Mouse (Mus musculus) frontal cortex, postnatal 10 days (tissue): ENCODE measurements around the gene Esf1.
"Not testable (repeated sequence)": the region's sequence is repeated elsewhere in the genome, so short reads cannot be mapped to it uniquely, and the experiment has no call there.

Source experiments
- DNase-seq, 2 experiments: peaks; one replicate each; pipeline ENCODE4 v3.0.0; 2022; ENCODE audit warnings: low spot score in 2 of 2, mixed read lengths in 1 of 2

Esf1 gene

DNA sequence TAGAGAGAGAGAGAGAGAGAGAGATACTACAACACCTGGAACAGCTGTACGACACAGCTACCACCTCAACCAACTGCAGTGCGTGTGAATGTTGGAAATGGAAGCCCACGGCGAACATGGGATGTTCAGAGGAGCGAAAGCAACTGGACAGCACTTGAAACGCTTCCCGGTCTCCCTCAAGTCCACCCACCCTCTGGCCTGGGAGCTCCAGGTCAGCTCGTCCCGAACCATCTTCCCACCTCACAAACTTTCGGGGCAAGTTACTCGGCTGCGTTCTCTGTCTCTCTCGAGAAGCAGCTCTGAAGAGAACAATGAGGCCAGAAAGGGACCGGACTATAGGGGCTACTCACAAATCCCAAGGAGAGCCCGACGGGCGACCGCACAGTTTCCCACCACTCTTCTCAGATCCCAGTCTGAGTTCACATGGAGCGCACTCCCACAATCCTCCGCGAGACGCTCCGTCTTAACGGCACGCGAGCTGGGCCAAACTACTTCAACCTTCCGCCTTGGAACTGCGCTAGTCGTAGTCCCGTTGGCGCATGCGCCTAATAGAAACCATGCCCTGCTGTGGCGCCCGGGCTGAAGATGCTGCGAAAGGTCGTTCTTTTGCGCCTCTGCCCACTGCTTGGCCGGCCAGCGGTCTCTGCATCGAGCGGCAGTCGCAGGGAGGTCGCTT, at the start of gene Esf1, which contains the start of gene Ndufaf5:
Gene Esf1 (minus strand): TSS at position 438 of the 676 bp plus-strand sequence.
Gene Ndufaf5 (plus strand): TSS at position 523 of the 676 bp plus-strand sequence.
- DNase-seq: peak; percentile 91 to 97

DNA sequence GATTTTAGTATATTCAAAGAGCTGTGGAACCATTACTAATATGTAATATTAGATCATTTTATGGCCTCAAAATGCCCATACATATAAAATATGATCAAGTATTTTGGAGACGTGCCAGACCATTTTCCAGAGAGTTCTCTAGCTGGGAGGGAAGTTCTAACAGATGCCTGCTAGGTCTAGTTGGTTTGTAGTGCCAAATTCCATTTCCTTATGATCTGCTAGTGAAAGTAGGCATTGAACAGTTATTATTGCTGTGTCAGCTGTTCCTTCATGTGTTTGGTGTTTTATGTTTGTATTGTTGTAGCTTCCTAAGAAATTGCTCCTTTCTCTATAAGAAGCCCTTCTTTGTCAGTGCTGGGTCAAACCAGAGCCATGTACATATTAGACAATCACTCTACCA, 45.6 kb upstream of the Esf1 start:
- no peak for DNase-seq

DNA sequence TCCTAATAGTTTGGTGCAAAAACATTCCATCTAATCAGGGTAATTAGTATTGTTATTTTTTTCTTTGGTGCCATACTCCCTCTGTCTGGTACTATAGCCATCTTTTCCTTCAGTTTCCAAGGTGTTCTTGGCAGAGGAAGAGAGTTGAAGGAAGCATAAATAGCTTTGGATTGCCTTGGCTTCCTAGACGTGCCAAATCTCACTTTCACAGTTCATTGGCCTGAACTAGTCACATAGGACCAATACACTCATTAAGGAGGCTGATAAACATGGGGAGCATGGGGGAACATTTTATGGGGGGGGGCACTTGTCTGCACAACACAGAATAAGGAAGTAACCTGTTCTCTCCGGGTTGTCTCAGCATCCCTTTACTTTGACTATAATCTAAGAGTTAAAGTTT, 45.1 kb upstream of the Esf1 start:
- DNase-seq: no peak

DNA sequence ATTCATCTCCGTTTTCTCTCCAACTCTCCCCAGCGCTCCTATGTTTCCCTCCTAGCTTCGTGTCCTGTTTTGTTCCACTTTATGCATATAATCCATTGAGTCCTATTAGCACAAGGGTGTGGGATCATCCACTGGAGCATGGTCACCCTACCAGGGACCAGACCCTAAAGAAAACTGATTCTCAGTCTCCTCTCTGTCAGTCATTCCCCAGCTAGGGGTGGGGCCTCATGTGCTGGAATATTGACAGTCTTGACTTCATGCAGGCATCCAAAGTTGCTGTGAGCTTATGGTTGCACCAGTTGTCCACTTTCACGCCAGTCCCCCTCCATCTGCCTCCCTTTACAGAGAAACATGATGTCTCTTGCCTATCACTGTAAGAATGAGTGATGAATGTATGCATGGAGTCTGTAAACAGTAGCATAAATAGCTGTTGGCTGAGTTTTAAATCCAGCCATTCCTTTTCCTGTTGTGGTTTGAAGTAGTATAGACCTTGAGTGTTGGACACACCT, 44.2 kb upstream of the Esf1 start:
- no peak for DNase-seq

DNA sequence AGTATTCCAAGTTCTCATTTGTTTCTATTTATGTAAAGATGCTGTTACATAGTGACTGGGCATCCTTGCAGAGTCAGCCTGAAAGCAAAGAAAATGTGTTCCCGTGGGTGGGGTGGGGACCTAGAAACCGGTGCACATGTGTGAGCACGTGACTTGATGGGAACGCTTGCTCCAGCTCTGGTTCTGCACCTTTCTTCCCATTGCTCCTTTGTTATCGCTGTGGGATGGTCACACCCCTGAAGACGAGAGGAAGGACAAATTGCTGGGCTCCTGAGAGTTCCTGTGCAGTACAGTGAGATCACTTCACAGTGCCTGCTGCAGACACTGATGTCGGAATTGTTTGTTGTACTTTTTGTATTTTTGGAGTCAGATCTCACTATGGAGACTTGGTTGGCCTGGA, 33.4 kb upstream of the Esf1 start:
- no peak for DNase-seq

DNA sequence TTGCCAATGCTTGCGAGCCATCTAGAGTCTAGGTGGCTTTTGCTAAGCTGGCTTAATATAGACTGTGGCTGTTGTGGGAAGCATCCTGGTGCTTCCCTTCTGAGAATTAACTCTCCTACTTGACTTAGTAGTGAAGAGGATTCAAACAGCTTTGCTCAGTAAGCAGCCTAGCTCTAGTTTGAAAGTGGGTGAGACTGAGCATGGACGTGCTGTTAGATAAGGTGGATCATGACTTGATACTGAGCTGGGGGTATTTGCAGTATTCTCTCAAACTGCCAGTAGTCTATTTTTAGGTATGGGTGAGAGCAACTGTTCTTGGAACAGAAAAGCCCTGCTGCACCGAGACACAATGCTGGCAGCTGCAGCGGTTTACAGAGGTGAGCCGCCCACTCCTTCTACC, 32.2 kb upstream of the Esf1 start:
- DNase-seq: no peak

DNA sequence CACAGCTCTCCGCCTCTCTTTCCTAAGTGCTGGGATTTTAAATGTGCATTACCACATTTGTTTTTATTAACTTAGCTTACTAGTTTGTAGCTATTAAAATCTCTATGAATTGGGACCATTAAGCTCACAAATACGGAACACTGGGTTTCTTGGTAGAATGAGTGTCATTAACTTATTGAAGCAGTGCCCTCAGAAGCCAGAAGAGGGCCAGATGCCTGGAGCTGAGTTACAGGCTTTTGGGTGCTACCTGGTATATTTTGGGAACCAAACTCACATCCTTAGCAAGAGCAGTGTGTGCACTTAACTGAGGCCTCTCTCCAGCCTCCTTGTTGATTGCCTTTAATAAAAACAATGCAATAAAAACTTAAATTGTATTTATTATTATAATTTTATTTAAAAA, 30.3 kb upstream of the Esf1 start:
- DNase-seq: no peak

DNA sequence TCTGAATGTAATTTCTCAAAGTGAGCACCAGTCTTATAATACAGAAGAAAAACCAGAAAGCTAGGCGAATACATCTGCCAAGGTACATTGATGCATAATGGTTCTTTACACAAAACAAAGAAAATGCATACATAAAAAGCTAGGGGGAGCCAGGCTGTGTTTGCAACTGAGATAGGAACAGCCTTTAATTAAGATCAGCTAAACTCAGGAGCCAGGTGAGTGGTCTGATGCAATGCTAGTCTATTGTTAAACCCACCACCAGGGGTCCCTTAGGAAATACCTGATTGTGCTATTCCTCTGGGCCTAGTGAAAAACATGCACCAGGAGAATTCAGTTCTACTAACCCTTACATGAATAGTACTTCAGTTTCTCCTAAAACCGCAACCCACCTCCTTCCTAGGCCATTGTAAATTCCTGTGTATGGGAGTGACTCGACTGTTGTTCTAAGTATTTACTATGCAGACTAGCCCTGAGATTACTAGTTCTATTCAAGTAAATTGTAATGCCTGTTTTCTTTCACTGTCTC, 15.4 kb upstream of the Esf1 start:
- not testable (repeated sequence) for DNase-seq

DNA sequence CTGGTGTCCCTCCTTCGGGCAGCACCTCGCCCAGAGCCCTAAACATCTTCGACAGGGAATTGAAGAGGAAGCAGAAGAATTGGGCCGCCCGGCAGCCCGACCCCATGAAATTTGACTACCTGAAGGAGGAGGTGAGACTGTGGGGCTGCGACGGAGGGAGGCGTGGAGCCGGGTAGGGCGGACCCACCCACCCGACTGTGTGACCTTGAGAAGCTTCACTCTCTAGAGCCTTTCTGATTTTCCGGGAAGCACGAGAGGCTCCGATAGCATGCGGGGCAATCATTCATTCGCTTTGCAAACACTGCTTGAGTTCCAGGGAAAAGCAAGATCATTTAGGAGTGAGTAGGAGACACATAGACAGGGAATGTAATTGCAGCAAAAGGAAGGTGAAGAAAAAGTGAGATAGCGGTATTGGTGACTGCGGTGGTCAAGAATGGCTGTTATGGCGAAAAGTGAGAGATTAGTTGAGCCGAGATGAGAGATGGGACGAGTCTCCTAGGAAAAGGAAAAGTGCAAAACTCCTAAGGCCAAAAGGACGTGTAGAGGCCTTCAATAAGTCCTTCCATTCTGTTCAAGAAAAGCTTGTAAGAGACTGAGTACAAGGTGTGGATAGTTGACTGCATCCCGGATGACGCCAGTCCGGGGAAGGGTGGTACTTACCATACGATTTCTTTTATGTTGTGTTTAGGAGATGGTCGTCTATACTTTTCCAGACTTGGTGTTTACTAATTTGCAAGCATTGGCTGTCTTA, 614 bp upstream of the Esf1 start:
- no peak for DNase-seq

DNA sequence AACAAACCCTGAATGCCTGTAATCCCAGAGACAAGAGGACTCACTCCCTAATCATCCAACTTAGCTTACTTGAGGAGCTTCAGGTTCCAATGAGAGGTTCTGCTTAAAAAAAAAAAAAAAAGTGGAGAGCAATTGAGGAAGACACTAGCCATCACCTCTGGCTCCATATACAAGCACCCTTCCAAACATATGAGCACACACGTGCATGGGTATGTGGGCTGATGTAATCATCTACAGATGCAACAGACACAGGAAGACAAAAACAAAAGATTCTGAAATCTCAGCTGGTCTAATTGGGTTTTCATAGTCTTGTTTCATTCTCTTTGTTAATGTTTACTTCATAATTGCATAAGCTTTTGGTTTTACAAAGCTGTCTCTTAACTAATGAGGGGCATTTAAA, 1.3 kb downstream of the Esf1 start:
- DNase-seq: no peak

DNA sequence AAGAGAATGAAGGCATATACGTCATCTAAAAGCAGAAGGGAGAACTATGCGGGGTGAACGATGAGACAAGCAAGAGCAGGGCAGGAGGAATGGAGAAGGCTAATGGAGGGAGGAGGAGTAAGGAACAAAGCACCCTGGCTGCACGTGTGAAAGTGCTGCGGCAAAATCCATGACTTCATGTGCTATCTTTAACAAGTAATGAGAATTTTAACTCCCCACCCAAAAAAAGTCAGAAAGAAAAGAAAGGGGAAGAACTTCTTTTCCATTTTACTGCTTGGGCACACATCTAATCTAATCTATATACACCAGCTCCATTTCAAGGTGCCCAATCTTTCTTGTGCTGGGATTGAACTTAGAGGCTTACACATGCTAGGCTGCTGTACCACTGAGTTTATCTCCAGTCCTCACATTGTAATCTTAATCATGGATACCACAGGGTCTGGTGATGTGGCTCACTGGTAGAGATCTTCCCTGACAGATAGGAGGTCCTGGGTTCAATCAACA, 7.0 kb downstream of the Esf1 start:
- DNase-seq: no peak

DNA sequence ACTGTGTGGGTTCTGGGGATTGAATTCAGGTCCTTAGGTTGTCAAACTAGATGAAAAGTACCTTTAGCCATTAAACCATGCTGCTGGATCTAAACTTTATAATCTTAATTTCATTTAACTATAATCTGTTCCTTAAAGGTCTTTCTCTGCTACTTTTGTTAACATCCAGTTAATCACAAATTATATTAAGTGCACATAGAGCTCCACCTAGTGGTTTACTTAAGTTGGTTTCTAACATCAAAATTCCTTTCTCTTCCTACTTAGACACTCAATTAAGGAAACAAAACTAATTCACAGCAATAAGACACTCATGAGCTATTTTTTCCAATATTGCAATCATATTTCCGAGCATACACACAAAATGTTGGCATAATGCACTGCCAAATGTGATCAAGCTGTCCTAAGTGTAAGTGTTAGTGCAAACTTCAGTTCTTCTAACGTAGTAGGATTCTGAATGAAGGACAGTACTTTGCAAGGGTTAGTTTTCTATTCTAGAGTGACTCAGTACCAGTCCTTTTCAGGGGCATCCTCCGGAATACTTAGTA, 11.1 kb downstream of the Esf1 start:
- no peak for DNase-seq

DNA sequence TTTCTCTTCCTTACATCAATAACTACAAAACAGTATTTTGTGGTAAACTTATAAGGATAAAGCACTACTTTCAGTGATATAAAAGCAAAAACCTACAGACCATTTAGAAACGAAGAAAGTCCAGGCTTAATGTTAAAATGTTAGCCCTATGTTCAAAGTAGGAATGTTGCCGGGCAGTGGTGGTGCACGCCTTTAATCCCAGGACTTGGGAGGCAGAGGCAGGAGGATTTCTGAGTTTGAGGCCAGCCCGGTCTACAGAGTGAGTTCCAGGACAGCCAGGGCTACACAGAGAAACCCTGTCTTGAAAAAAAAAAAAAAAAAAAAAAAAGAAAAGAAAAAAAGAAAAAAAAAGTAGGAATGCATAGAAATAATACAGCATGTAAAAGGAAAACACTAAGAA, 18.6 kb downstream of the Esf1 start, which contains the start of gene Gm17374:
Gene Gm17374 (plus strand): TSS at position 301 of the 400 bp plus-strand sequence.
- not testable (repeated sequence) for DNase-seq

DNA sequence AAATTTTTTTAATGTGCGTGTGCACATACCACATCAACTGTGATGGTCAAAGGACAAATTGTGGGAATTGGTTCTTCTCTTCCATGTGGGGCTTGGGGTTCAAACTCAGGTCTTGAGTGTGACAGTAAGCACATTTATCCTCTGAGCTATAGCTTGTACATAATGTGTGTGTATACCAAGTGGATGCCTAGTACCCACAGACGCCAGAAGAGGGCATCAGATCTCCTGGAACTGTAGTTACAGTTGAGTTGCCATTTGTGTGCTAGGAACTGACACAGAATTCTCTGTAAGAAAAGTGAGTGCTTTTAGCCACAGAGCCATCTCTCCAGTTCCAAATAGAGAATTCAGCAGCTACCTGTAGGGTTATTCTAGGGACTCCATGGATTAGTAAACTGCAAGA, 44.8 kb downstream of the Esf1 start:
- no peak for DNase-seq

DNA sequence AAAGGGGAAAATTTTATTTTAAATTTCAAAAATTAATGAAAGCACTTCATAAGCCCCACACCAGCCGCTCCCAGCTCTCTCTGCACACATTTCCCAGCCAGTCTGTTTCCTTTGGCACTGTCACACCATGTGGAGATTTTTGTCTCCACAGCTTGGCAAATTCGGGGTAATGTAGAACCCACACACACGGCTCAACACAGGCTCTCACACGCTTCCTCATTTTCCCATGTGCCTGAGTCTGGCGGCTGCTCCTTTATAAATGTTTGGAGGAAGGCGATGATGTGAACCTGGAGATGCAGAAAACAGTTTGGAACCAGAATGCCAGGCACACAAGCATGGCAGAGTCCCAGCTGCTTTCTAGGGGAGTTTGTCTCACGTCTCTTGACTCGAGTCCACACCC, 56.5 kb downstream of the Esf1 start:
- DNase-seq: peak; percentile 12 to 18

DNA sequence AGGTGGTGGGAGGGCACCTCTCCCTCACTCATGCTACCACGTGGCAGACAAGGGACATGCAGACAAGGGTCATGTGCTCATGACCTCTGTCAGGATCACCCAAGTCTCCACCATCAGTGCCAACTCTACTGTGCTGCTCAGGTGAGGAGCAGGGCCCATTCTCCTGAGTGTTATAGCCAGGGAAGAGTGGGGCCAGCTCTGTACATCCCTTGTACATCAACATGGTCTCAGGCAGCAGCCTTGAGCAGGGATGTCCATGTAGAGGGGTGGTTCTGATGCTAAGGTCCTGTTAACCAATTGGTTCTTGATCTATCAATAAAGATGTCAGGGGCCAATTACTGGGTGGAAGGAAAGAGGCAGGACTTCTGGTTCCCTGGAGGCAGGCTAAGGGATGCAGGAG, 61.4 kb downstream of the Esf1 start:
- DNase-seq: no peak

DNA sequence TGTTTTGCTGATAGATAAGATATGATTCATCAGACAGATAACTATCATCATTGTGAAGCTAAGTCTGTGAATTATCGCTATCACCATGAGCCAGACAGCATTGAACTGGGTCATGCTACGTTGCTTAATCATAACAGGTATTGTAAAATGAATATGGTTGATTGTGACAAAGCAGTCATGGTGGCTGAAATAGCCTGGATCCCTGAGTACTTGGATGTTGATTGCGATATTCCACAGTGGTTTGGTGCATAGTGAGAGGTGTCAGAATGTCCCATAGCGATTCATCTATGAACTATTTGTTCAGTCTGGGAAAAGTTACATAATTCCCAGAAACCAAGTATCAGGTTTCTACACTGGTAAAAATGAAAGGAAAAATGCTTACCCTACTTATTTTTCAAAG, 62.7 kb downstream of the Esf1 start:
- no peak for DNase-seq

DNA sequence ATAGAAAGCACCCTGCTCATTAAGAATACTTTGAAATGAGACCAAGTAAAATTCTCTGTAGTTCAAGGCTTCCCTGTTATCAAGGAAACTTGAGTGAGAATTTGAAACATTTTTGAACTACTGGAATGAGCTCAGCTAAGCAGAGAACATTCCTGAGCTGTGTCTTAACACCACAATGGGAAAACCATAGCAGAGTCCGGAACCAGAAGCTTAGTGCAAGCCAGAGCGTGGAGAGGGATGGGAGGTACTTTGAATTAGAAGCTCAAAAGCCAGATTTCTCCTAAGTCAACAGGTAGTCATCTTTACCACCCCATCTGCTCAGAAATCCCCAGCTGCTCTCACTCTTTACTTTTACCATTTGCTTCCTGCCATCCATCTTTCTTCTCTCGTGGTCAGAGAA, 65.4 kb downstream of the Esf1 start:
- DNase-seq: no peak

DNA sequence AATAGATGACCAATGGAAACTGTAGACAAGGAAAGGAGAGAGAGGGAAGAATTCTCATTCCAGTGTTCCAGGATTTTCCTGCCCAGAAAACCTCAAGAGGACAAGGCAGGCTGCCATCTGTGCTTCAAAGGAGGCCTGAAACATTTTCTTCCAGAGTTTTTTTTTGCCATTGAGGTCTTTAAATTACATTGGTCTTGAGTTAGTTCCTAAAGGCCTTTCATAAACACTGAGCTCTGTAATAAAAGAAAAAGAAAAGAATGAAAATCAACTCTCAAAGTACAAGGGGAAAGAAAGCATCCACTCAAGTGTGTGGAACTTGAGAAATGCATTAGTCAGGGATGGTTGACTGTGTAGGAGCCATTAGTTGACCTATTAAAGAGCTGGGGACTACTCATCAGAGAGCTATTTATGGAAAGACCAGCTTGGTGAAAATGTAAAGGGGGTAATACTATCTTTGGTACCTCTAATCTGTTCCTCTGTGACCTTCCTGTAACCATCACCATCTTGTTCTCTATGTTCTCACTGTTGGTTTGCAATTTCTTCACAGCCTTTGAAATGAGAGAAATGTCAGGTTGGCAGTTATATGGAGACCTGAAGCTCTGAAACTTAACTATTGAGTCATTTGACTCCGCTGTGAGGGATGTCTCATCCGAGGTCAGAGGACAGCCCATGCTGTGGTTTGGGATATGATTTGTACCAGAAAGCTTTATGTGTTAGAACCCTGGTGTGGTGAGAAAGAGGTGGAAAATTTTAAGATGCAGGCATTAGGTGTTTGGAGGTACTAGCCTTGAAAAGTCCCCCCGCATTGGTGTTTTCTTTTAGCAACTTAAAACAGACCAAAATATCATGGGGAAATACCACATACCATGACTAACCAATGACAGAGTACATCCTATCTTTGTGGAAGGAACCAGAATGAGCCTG, 69.6 kb downstream of the Esf1 start:
- DNase-seq: no peak

DNA sequence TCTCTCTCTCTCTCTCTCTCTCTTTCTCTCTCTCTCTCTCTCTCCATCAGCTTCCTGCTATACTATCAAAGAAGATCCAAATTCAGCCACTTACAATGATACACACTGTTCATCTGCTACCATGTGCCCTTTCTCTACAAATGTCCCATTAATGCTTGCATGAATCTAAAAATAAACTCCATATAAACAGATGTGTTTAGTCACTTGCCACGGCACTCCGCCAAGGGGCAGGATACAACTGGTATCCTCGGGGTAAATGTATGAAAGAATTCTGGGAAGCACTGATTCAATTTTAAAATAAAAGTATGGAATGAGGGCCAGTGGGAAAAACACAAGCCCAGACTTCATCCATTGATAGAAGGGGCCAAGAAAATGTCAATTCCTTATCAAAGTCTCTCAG, 70.4 kb downstream of the Esf1 start:
- no peak for DNase-seq

DNA sequence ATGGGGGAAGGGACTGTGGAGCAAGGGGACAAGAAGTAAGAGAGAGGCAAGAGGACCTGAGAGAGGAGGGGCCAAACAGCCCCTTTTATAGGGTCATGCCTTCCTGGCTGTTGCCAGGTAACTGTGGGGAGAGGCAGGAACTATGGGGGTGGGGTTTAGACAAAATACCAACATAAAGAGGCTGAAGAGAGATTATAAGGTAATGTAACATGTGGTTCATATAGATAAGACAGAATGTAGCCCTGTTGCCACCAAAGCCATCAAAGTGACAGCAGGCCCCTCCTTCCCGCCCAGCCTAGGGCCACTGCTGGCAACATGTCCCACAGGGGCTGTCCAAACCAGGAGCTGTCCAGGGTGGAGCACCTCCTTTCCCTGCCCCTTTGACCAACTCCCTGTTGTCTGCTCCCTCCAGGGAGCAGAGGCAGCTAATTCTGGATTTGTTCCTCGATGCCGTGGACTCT, 73.2 kb downstream of the Esf1 start:
- DNase-seq: no peak
